Mouse (Mus musculus): ENCODE results near the gene Antxr2.

The Antxr2 gene

GRCm38 (mm10) chr5:97986656-97987294 lies 44.1 kb downstream of the Antxr2 start:
- no peak for DNase-seq

- no peak for DNase-seq
Observed at GRCm38 (mm10) chr5:97983375-97983774, 47.5 kb downstream of the Antxr2 start.

GRCm38 (mm10) chr5:97980472-97980871 lies 50.4 kb downstream of the Antxr2 start:
- no peak for DNase-seq

- no peak for DNase-seq
Observed at GRCm38 (mm10) chr5:97973293-97973692, 57.5 kb downstream of the Antxr2 start.

GRCm38 (mm10) chr5:97972029-97972428 lies 58.8 kb downstream of the Antxr2 start:
- DNase-seq = no peak

- no peak for DNase-seq
Observed at GRCm38 (mm10) chr5:97971236-97971635, 59.6 kb downstream of the Antxr2 start.

- no peak for DNase-seq
Observed at GRCm38 (mm10) chr5:97967044-97967443, 63.8 kb downstream of the Antxr2 start.

- DNase-seq = no peak
Observed at GRCm38 (mm10) chr5:97966101-97966500, 64.7 kb downstream of the Antxr2 start.

- no peak for DNase-seq
Observed at GRCm38 (mm10) chr5:97964444-97964843, 66.4 kb downstream of the Antxr2 start.

GRCm38 (mm10) chr5:97962512-97962911 lies 68.3 kb downstream of the Antxr2 start:
- no peak for DNase-seq

GRCm38 (mm10) chr5:97961786-97962185 lies 69.1 kb downstream of the Antxr2 start:
- no peak for DNase-seq

GRCm38 (mm10) chr5:97959651-97960050 lies 71.2 kb downstream of the Antxr2 start:
- no peak for DNase-seq

GRCm38 (mm10) chr5:97959010-97959409 lies 71.8 kb downstream of the Antxr2 start:
- no peak for DNase-seq

- DNase-seq = no peak
Observed at GRCm38 (mm10) chr5:97957501-97957900, 73.3 kb downstream of the Antxr2 start.

- DNase-seq = no peak
Observed at GRCm38 (mm10) chr5:97954193-97954772, 76.6 kb downstream of the Antxr2 start.

- DNase-seq = no peak
Observed at GRCm38 (mm10) chr5:97953241-97953920, 77.5 kb downstream of the Antxr2 start.

- no peak for DNase-seq
Observed at GRCm38 (mm10) chr5:97947261-97947660, 83.6 kb downstream of the Antxr2 start.

- DNase-seq = no peak
Observed at GRCm38 (mm10) chr5:97946236-97946635, 84.6 kb downstream of the Antxr2 start.

- peak; percentile 14 for DNase-seq
Observed at GRCm38 (mm10) chr5:97935140-97936129, 95.4 kb downstream of the Antxr2 start.

- DNase-seq = no peak
Observed at GRCm38 (mm10) chr5:97917654-97918053, 113.2 kb downstream of the Antxr2 start.

- DNase-seq = no peak
Observed at GRCm38 (mm10) chr5:97914890-97915289, 116.0 kb downstream of the Antxr2 start.

GRCm38 (mm10) chr5:97913901-97914300 lies 116.9 kb downstream of the Antxr2 start:
- DNase-seq = no peak

GRCm38 (mm10) chr5:97907482-97907881 lies 123.4 kb downstream of the Antxr2 start:
- no peak for DNase-seq
